31 mouse cellular contexts compared by ENCODE assay signal in the genomic region with DNA sequence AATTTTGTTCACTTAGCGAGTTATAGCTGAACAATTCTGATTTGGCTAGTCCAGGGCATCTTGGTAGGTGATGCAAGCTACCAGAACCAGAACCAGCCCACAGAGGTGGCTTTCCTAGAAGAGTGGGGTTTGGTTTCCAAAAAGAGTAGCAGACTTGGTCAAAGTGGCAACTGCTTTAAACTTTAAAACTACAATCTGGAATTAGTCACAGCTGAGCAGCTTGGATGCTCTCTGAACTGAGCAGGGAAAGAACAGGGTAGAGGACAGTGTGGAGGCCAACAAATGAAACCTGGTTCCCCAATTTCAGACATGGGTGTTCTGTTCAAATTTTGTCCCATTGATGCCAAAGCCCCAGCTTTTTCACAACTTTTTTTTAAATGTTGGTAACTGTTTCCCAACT.
"Had no signal": no experiment of that assay in that cellular context is flagged by ENCODE, and none has a peak within 500 bp of the region (broad histone marks: within the 10 kb centered on the region; RNA-seq: fewer than 3 reads in every experiment).

No protein-coding gene starts in this region.

- H3K4me1 ChIP-seq: heart, embryonic 10.5 days; heart, embryonic 12.5 days; heart, embryonic 13.5 days; heart, embryonic 15.5 days; hindbrain, embryonic 13.5 days; hindbrain, embryonic 15.5 days; intestine, embryonic 15.5 days; kidney, embryonic 15.5 days had no signal

- H3K9me3 ChIP-seq: heart, embryonic 10.5 days; heart, embryonic 12.5 days; heart, embryonic 13.5 days; heart, embryonic 15.5 days; hindbrain, embryonic 10.5 days; hindbrain, embryonic 12.5 days; hindbrain, embryonic 13.5 days; hindbrain, embryonic 15.5 days; intestine, embryonic 15.5 days; kidney, embryonic 15.5 days had no signal

- H3K4me3 ChIP-seq: heart, embryonic 10.5 days; heart, embryonic 12.5 days; heart, embryonic 13.5 days; heart, embryonic 15.5 days; hindbrain, embryonic 10.5 days; hindbrain, embryonic 12.5 days; hindbrain, embryonic 13.5 days; hindbrain, embryonic 15.5 days; intestine, embryonic 15.5 days; kidney, embryonic 15.5 days; layer of hippocampus, adult 2 months; left cerebral cortex, adult 2 months had no signal

- ATAC-seq: hindbrain, embryonic 16.5 days; hindbrain, postnatal 0 days; inflammation-experienced regulatory T-cells, adult 6 months; intestine, embryonic 15.5 days; intestine, embryonic 16.5 days; intestine, postnatal 0 days had no signal

- H3K4me2 ChIP-seq: heart, embryonic 11.5 days; heart, embryonic 12.5 days; heart, embryonic 13.5 days; heart, embryonic 15.5 days; hindbrain, embryonic 12.5 days; hindbrain, embryonic 13.5 days; hindbrain, embryonic 14.5 days; hindbrain, embryonic 15.5 days; intestine, embryonic 15.5 days; kidney, embryonic 15.5 days had no signal

- H3K27me3 ChIP-seq: heart, embryonic 12.5 days; heart, embryonic 13.5 days; heart, embryonic 15.5 days; hindbrain, embryonic 12.5 days; hindbrain, embryonic 13.5 days; hindbrain, embryonic 15.5 days; intestine, embryonic 15.5 days; kidney, embryonic 15.5 days had no signal

- H3K36me3 ChIP-seq: heart, embryonic 10.5 days; heart, embryonic 12.5 days; heart, embryonic 13.5 days; heart, embryonic 15.5 days; hindbrain, embryonic 10.5 days; hindbrain, embryonic 12.5 days; hindbrain, embryonic 13.5 days; hindbrain, embryonic 15.5 days; intestine, embryonic 15.5 days; kidney, embryonic 15.5 days had no signal

- H3K27ac ChIP-seq: heart, embryonic 10.5 days; heart, embryonic 13.5 days; heart, embryonic 15.5 days; hindbrain, embryonic 10.5 days; hindbrain, embryonic 12.5 days; hindbrain, embryonic 13.5 days; hindbrain, embryonic 14.5 days; hindbrain, embryonic 15.5 days; hindbrain, postnatal 0 days; intestine, embryonic 15.5 days; kidney, embryonic 15.5 days; kidney, postnatal 0 days; layer of hippocampus, adult 2 months; left cerebral cortex, adult 2 months had no signal

- DNase-seq: heart, postnatal 10 days; heart, postnatal 14 days; heart, postnatal 36 days; heart, postnatal 4 days; kidney, adult 11 months; kidney, adult 18-20 months; kidney, postnatal 10 days; kidney, postnatal 14 days; kidney, postnatal 4 days; layer of hippocampus, adult 9-11 months; layer of hippocampus, postnatal 36 days had no signal

- H3K9ac ChIP-seq: heart, embryonic 12.5 days; heart, embryonic 13.5 days; heart, embryonic 15.5 days; hindbrain, embryonic 12.5 days; hindbrain, embryonic 13.5 days; hindbrain, embryonic 14.5 days; hindbrain, embryonic 15.5 days; intestine, embryonic 15.5 days; kidney, embryonic 15.5 days had no signal
